Mouse (Mus musculus): ENCODE data around the gene Hbp1.

The Hbp1 gene

DNA sequence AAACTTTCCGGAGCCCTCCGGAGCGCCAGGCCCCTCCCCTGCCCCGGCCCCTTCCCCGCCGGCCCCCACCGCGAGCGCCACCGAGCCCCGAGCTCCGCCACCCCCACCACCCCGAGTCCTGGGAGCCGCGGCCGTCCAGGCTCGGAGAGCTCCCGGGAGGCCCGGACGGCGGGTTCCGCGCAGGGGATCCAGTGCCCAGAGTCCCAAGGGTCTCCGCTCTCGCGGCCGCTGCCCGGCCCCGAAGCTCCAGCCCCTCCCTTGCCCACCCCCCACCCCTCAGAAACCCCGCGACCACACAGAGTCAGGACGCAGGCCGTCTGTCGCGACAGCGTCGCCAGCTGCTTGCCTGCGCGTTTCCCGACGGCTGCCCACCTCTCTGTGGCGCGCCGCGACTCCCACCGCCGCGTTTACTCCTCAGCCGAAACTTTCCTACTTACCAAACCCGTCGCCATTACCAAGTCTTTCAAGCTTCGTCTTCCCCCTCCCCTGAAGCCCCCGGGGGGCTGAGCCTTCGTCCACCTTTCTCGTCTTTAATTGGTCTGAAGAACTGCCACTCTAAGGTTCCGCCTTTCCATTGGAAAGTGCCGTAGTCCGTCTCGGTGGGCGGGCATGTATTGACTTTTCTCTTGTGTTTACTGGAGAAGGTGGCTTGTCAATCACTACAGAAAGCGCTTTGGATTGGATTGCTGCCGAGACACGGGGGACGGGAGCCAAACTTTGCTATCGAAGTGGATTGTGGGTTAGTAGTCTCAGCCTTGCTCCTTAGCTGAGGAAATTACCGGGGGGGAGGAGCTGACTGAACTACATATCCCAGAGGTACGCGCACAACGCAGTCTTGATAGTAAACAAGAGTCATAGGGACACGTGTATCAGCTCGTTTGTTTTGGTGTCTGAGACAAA, at the start of gene Hbp1:
Gene Hbp1, minus strand, starts transcription at position 777 of the 900 bp plus-strand sequence.
- DNase-seq (ENCODE audit: low read depth, low spot score): peak; percentile 100

DNA sequence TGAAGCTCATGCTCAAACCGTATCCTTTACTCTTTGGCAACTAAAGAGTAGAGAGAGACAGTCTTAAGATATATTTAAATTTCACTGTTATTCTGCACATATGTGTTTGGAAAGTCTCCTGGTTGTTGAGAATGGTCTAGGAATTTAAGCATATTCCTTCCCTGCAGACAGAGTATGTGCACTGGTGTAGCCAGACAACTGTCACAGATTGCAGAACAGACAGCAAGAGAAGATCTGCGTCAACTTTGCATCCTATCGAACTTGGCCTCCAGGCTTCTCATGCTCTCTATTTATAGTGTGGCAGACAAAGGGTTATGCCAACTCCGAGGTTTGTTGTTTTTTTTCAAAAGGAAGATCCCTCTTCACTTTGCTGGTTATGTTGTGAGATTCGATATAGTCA, 48.4 kb upstream of the Hbp1 start:
- no peak for DNase-seq (ENCODE audit: low read depth, low spot score)

DNA sequence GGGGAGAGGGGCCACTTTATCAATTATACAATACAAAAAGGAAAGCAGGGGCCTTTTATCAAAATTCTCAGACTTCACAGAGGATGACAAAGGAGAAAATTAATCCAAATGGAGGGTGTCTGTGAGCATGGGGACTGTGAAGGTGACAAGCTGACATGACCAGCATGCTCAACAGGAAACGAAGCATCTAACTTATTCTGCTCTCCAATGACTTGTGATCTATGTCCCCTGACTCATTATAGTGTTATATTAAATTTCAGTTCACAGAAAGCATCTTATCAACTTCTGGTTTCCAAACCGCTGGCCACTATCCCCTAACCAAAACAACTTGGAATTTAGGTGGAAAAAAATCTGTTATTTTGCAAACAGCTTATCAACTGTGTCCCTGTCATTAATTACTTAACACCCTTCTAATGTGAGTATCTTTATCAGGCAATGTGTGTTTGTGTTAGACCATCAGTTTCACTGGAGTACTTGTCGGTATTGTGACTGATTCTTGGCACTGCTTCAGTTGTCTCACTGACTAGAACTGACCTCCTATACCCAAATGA, 47.1 kb upstream of the Hbp1 start:
- no peak for DNase-seq (ENCODE audit: low read depth, low spot score)

GRCm38 (mm10) chr12:31996877-31997276, 46.5 kb upstream of the Hbp1 start:
- DNase-seq (ENCODE audit: low read depth, low spot score): no peak

GRCm38 (mm10) chr12:31990575-31990974, 40.2 kb upstream of the Hbp1 start:
- DNase-seq (ENCODE audit: low read depth, low spot score): no peak

DNA sequence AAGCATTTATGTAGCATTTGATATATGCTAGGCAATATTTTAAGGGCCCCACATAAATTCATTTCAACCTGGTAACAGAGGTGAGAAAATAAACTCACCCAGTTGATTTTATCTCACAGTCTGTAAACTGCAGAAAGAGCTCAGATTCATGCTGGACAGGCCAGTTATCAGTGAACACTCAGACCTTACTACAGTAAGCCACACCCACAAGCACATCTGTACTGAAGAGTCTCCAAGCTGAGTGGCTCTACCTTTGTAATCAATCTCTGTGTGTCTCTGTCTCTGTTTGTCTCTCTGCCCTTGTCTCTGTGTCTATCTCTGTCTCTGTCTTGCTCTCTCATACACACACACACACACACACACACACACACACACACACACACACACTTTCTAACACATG, 39.4 kb upstream of the Hbp1 start:
- no peak for DNase-seq (ENCODE audit: low read depth, low spot score)

GRCm38 (mm10) chr12:31986463-31986862, 36.1 kb upstream of the Hbp1 start:
- no peak for DNase-seq (ENCODE audit: low read depth, low spot score)

- no peak for DNase-seq (ENCODE audit: low read depth, low spot score)
These were observed 35.4 kb upstream of the Hbp1 start for GRCm38 (mm10) chr12:31985738-31986137.

DNA sequence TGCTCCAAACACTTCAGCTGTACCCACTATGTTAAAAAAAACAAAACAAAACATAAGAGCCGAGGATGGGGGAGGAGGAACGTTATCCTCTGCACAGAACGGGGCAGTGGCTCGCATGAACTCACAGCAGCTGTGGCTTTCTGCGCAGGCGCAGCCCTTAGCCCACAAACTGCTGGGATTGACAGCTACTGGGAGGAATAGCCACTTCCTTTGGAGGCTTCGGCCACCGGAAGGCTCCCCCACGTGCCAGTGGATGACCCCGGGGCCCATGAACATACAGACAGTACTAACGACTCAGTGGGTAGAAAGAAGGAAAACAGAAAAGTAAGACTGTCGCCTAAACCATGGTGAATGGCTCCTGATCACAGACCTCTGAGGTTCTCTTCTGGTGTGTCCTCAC, 34.3 kb upstream of the Hbp1 start:
- DNase-seq (ENCODE audit: low read depth, low spot score): no peak

GRCm38 (mm10) chr12:31984206-31984605, 33.9 kb upstream of the Hbp1 start:
- DNase-seq (ENCODE audit: low read depth, low spot score): no peak

DNA sequence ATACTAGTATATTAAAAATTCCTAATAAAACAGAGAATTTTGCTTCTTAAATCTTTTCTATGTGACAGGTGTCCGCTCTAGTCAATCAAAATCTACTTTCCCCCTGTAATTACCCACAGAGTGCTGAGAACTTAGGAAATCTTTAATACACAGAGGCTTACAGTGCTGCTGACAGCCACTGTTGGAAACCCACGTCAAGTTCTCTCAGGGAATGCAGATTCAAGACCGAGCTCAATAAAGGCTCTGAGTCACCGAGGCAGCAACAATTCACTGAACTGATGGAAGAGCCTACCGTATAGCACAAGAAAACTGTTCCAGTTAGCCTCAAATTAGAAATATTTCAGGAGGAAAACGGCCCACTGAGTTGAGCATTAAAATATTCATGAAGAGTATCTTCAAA, 33.4 kb upstream of the Hbp1 start:
- no peak for DNase-seq (ENCODE audit: low read depth, low spot score)

DNA sequence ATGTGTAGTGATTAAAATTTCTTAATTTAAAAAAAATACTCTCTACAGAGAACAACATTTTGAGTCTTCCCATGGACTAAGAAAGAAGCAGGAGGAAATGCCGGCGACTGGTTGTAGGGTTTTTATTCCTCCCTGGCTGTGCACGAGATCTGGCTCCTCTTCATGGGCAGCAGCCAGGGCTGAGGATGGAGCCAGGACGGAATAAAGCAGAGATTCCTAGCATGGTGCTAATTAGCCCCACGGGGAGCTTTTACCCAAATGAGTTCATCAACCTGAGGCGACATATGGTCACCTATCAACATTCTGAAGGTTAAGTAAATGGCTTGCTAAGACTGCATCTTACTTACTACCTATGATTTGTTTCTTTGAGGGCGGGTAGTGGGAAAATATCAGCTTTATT, 32.9 kb upstream of the Hbp1 start:
- no peak for DNase-seq (ENCODE audit: low read depth, low spot score)

DNA sequence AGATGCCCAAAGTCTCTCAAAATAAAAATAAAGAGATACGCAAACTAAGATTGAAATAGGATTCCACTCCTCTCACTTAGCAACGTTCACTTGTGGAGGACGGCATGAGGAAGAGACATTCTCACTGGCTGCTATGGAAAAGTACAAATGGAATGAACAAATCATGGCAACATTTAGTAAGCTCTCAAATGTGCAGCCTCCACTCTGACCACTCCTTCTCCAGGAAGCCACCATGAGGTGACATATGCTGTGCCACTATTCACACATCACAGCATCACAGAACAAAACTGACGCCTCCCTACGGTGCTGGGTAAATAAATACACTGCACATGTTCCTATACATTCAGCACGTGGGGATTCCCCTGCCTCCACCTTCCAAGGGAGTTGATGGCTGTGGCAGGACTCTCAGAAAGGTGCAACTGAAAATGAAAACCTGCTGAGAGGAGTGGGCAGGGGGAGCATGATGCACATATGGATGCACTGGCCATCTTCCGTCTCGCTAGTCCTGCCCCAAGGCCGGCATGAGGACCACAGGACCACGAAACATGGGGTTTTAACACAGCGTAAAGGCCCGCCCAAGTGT, 27.4 kb upstream of the Hbp1 start:
- no peak for DNase-seq (ENCODE audit: low read depth, low spot score)

DNA sequence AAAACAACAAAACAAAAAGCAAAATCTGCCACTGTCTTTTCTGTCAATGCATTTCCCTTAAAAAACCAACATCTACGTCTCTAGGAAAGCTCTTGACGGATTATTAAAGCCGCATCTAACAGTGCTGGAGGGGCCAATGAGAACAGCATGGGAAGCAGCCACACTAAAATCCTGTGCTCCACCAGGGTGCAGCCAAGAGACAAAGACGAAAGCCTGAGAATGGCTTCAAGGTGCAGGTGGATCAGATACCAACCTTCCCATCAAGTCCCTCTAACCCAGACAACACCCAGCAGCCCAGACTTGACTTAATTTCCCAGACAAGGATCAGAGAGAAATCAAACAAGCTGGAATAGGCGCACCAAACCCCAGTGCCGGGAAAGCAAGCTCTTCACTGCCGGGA, 26.2 kb upstream of the Hbp1 start:
- DNase-seq (ENCODE audit: low read depth, low spot score): no peak

GRCm38 (mm10) chr12:31973473-31974172, 23.3 kb upstream of the Hbp1 start:
- DNase-seq (ENCODE audit: low read depth, low spot score): peak; percentile 31

DNA sequence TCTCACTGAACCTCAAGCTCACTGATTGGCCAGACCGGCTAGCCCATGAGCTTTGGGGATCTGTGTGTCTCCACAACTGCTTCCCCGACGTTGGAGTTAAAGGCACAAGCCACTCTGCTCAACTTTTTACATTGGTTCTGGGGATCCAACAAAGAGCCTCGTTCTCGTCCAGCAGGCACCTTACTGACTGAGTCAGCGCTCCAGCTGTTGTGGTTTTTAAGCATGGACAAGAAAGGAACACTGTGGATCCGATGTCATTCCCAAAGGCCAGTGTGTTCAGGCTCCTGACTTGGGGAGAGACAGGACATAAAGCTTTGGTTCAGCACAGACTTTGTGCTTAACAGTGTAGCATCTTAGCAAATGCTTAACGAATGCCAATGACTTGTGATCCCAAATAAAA, 21.2 kb upstream of the Hbp1 start:
- DNase-seq (ENCODE audit: low read depth, low spot score): no peak

DNA sequence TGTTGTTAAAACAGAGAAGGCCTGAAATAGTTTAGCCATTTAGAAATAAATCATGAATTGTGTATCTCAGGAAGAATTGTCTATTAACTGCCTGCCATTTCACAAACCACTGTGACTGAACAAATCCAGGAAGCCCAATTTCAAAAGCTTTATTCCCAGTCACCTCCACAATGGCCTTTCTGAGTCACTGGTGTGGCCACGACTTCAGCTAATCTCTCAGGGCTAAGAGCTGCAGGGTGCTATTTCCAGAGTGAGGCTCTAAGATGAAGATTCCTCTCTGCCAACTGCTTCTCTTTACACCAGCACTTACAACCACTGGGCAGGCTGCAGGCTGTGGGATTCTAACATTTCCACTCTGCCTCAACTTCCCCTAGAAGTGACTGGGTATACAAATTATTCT, 18.8 kb upstream of the Hbp1 start:
- no peak for DNase-seq (ENCODE audit: low read depth, low spot score)

DNA sequence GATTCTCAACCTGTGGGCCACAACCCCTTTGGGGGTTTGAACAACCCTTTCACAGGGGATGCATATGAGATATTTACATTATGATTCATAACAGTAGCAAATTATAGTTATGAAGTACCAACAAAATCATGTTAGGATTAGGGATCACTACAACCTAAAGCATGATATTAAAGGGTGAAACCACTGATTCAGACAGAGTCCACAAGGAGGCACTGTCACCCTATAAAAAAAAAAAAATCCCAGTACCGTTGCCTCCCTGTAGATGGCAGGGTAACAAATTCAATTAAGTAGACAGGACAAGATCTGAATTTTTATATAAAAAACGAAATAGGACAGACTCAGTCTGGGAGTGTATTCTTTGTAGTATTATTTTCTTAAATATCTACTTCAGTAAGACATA, 17.2 kb upstream of the Hbp1 start:
- DNase-seq (ENCODE audit: low read depth, low spot score): peak; percentile 69

DNA sequence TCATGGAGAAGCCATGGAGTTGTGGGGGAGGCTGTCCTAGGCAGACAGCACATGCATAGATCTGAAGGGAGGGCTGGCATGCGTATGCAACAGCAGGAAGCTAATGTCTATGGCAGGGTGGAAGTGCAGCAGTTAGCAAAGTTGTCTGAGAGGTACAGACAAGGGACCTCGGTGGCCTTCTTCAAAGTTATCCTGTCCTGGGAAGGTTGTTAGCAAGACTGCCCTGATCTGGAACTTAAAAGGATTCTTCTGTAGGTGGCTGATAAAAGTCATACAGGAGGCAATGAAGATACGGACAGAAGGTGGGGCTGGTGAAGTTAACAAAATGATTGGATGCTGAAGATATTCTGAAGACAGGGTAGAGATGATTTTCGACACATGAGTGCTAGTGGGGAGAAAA, 16.1 kb upstream of the Hbp1 start:
- DNase-seq (ENCODE audit: low read depth, low spot score): no peak

- DNase-seq (ENCODE audit: low read depth, low spot score): no peak
These were observed 15.3 kb upstream of the Hbp1 start for GRCm38 (mm10) chr12:31965517-31966212.

- no peak for DNase-seq (ENCODE audit: low read depth, low spot score)
These were observed 13.7 kb upstream of the Hbp1 start for GRCm38 (mm10) chr12:31964074-31964473.

DNA sequence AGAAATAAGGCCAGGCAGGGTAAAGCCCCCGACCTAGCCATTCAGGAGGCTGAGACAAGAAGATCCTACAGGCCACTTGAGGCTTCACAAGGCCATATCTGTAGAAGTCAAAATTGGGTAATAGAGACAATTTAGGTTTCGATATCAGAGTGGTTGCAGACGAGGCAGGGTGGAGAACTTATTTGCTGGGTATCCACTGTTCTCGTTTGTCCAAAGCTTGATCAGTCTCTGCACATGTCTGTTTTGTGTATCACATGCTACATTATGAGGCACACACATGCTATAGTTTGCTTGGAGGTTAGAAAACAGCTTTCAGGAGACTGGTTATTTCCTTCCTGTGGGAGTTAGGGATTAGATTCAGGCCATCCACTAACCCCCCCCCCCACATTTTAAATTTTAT, 5.5 kb upstream of the Hbp1 start:
- DNase-seq (ENCODE audit: low read depth, low spot score): no peak

Measured in forelimb bud, embryonic 11.5 days (tissue).